Mouse (Mus musculus) spleen, adult 2 months (tissue): ENCODE data around the gene Gm20388.

Source experiments
- CTCF ChIP-seq: fragments of 200-500 bp; IDR thresholded peaks from 2 replicates; pipeline ENCODE4 v1.5.1; 2011; ENCODE audit warnings: mild to moderate bottlenecking, inconsistent platforms; ENCODE audit not compliant: insufficient read depth, insufficient read length, insufficient replicate concordance; ENCODE audit errors: extremely low read depth
- POLR2A ChIP-seq: fragments of 200-500 bp; IDR thresholded peaks from 2 replicates; pipeline ENCODE4 v1.6.1; 2011; ENCODE audit warnings: low read depth, low read length, inconsistent platforms

- TF ChIP-seq CTCF (no peak), POLR2A (no peak)
Observed at GRCm38 (mm10) chr8:124161683-124162082, 4251.0 kb downstream of the Gm20388 start.
